Mouse (Mus musculus): Measurements from ENCODE around the gene Vmn2r101. TPM values are rescaled to one million over a fixed set of nuclear protein-coding genes. Genes with fewer than 3 reads are reported as not detected.

The Vmn2r101 gene
- not detected for total RNA-seq (2021)

GRCm38 (mm10) chr17:19576927-19577326 lies at the start of gene Vmn2r101:
Gene Vmn2r101 (plus strand): TSS chr17:19577227.
- intact Hi-C loops (cut with DNase I), result no loop called here
- no peak for DNase-seq (ENCODE audit: low spot score in 2 of 2)

- no peak for DNase-seq (ENCODE audit: low spot score in 2 of 2)
- intact Hi-C loops (cut with DNase I), result no loop called here
Measured at GRCm38 (mm10) chr17:19629328-19629727, 52.3 kb downstream of the Vmn2r101 start.

GRCm38 (mm10) chr17:19658447-19658846 lies 81.4 kb downstream of the Vmn2r101 start:
- DNase-seq (ENCODE audit: low spot score in 2 of 2), result no peak

GRCm38 (mm10) chr17:19660028-19660427 lies 83.0 kb downstream of the Vmn2r101 start, which contains the start of gene Vmn2r102:
Gene Vmn2r102 (plus strand): TSS chr17:19660328.
- no peak for DNase-seq (ENCODE audit: low spot score in 2 of 2)
- intact Hi-C loops (cut with DNase I), result no loop called here

More at GRCm38 (mm10) chr17:19658447-19658846, 81.4 kb downstream of the Vmn2r101 start:
- intact Hi-C loops (cut with DNase I), result no loop called here

Other genes starting within 250 kb of the Vmn2r101 start
- not detected for gene Vmn2r99, start 215.3 kb upstream of the Vmn2r101 start, total RNA-seq (2021)
- gene Vmn2r100, start 72.5 kb upstream of the Vmn2r101 start, total RNA-seq (2021), result not detected
- gene Vmn2r102, start 83.1 kb downstream of the Vmn2r101 start, total RNA-seq (2021), result not detected
- gene Vmn2r103, start 196.1 kb downstream of the Vmn2r101 start, total RNA-seq (2021), result not detected

Measured in left cerebral cortex, postnatal 36 days (tissue).